Mouse (Mus musculus) layer of hippocampus, adult 9-11 months (tissue): ENCODE measurements at regions not wholly inside any gene's neighbourhood (a gene's known extent, or its start where the extent isn't known, plus 50 kb on each side); places are given as distances from the start of the nearest gene placed in this dataset.
A peak's percentile ranks its signal among the peaks of the same experiment; 100 is the strongest.
"Not testable (repeated sequence)": the region's sequence is repeated elsewhere in the genome, so short reads cannot be mapped to it uniquely, and the experiment has no call there.

Experiments used
- DNase-seq: peaks from one replicate; pipeline ENCODE4 v3.0.0; 2022

DNA sequence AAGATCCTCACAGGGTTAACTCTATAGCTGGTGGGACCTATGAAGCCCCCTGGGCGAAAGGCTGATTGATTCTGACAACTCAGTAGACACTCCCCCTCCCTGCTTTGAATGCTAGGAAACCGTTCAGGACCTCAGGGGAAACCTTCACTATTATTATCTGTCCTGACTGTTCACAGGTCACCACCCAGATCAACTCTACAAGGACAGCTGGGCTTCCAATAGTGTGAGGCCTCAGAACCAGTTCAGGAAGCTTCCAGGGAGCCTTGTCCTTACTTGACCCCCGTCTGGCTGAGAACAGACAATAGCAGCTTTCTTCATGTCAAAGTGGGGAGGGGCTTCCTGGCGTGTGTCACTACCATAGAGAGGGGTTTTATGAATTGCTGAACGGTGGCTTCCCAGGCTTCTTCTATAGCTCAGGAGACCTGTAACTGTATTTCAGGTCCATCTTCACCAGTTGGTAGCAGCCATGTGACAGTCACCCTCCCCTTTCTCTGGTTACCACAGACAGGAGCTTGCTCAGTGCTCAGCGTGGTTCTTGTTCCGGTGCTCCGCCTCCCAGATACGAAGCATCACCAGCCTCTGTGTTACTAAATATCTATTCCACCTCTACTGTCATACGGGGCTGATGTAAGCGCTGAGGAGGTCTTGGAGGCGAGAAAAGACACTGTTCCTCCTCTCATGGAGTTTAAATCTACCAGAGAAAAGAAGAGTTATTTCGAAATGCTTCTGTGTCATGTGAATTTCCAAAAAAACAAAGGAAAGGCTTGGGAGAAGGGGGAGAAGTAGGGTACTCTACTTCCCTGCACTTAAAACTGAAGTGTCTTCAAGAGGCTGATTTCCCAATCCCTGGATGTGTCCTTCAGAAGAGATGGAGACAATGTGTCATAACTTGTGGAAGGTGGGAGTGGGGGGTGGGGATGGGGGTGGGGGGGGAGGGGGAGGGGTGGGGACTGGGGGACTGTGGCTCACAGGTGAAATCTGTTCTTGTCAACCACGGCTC, 96.9 kb downstream of the Vcpkmt start:
- DNase-seq: peak; percentile 34

DNA sequence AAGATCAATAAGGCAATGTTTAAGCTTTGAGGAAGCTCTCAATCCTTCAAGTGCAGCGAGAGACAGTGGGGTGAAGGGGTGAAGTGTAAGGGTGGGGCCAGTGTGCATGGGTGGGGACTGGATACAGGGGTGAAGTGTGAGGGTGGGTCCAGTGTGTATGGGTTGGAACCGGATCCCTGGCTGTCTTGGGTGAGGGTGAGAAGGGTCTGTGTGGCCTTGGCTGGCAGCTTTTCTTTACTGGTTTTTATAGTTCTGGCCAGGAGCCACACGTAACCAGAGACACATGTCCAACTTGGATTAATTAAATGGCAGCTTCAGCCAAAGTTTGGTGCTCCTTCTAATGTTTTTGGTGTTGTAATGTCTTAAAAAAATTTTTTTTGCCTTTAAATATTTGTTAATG, 101.4 kb downstream of the Vcpkmt start:
- DNase-seq: no peak

DNA sequence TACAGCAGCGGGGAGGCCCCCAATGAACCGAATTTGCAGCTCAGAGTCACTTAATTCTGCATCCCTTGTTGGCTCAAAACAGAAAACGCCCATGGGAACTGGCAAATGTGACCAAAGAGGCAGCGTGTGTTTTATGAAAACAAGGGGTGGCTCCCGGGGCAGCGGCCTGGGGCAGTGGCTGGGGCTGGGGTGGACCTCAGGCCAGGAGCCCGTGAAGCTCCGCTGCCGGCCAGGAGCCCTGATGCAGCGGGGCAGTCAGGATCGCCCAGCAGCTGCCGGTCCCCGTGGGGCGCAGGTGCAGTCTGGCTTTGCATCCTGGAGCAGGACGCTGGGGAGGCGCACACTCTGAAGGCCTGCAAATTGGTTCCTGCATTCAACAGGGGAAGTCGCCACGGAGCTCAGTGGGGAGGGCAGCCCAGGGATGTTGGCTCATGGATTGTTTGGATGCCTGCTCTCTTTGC, 104.4 kb upstream of the Gm9887 start:
- DNase-seq: no peak

DNA sequence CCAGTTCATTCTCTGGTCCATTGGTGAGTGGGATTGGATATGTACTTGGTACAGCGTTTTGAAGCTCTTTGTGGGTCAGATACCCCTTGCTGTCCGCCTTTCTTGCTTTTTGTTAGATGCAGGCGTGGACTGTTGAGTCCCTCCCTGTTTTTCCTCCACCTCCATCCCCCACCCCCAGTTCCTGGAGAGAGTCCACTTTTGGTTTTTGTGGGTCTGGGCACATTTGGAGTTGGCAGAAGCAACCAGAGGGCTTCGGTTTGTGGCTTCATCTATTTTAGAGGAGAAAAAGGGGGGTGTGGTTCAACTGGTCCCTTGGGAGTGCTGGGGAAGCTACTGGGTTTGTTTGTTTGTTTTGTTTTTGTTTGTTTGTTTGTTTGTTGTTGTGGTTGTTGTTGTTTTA, 103.9 kb upstream of the Gm9887 start:
- DNase-seq: no peak

DNA sequence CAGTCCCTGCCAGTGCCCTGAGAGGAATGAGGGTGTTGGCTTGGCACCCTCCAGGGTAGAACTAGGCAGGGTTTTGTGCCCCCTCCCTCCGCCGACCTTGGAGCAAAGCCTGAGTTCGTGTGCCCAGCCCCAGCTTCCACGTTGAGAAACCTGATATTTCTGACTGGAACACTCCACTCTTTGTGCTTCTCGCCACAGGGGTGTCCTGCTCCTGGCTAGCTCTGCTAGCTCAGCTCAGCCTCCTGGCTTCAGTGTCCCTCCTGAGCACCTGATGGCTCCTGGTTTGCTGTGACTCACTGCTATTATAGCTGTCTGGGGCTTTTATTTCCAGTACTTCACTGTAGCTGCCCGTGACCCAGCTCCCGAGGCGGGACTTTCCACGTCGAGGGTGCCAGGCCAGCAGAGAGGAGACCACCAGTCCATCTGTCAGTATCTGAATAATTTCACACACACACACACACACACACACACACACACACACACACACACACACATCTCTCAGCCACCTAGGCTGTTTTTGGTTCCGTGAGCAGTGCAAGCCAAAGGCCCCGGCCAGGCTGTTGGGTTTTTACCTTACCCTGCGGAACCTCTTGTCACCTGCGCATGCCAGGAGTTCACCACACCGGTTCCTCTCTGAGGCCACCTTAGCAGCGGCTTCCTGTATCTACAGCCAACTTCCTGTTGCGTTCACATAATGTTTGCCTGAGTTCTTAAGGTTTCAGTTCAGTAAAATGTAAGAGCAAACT, 102.8 kb upstream of the Gm9887 start:
- DNase-seq: no peak

DNA sequence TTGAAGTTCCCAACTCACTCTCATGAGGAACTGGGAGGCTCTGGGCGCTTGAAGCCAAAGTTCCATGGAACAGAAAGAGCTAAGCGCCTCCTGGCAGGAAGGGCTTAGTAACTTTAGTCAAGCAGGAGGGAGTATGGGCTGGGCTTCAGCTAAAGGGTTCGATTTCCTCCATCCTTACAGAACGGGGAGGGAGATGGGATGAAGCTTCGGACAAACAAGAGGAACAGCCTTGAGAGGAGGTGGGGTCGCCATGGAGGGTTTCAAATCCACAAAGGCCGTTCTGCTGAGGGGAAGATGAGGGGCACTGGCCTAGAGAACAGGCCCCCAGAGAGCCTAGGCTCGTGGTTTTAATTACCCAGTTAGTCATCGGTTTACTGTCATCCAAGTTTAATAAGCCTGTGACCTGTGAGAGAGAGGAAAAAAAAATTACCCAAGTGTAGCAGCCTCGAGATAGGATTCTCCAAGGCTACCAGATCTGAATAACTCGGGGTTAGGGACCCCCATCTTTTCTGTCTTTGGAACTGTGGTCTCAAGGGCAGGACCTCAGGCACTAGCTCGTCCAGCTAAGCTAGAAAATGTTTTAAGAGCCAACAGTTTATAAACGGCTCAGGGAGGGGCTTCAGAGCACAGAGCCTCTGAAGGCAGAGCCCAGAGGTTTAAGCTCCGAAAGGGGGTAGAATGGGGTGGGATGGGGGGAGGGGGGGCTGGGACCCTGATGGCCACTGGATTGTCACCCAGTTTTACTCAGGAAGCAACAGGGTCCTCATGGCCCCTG, 102.1 kb upstream of the Gm9887 start:
- no peak for DNase-seq

DNA sequence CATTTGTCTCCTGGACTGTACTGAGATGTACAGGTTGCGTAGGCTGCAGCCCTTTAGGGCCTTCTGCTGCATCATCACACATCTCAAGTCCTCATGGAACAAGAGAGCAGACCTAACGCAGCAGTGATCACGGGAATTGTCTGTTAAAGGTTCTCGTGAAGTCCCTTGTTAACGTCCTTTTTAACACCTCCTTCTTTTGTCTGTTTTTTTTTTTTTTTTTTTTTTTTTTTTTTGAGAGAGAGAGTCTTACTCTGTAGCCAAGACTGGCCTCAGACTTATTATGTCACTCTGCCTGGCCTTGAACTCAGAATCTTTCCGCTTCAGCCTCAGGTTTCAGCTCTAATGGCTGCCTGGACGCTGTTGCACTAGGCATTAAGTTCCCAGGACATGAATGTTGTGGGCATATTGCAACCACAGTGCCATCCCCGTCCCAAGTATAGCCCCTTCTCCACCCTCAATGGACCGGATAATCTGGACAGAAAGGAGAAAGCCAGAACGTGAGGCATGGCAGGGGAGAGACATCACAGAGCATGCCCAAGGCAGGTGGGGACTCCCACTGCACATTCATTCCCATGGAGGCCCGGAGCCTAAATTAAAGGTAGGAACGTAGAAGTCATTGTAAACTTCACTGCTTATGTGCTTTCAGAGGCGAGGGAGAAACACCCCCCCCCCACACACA, 101.3 kb upstream of the Gm9887 start:
- DNase-seq: no peak

DNA sequence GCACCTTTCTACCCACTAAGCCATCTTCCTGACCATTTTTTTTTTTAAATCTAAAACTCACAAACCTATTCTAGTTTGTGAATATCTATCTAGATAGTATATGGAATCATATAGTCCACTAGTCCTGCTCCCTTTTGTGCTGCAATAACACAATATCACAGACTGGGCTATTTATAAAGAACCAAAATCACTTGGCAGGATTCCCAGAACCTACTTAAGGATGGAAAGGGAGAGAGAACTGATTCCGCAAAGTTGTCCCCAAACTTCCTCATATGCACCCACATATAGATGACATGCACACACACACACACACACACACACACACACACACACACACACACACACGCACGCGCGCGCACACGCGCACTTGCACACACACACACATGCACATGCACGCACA, 100.7 kb upstream of the Gm9887 start:
- DNase-seq: no peak

DNA sequence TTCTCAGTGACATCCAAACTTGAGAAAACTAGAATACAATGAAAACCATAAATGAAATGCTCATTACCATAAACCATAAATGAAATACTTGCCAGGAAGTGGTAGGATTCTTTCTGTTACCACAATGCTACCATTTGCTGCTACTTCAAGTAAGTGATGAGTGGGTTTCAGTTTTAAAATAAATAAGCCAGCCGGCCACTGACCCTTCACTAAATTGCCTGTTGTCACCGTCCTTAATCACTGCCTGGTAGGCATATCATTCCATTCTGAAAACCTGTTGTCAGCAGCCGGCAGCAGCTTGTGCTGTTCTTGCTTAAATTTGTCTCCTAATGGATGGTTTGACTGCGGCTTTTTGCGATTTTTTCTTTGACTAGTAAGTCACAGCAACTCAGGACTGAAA, 99.6 kb upstream of the Gm9887 start:
- no peak for DNase-seq

DNA sequence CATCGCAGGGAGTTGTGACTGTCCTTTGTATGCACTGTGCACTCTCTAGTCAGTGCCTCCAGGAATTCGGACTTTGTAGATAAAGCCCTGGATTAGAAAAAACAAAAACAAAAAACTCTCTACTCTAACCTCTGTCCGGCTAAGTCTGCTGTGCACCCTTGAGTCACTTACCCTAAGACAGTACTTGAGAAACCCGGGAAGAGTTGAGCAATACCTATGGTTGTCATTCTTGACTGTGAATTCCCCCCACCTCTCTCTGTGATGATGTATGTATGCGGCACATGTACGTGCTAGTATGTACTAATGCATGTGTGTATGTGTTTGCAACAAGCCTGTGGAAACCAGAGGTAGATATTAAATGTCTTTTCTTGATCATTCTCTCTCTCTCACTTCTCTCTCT, 96.7 kb upstream of the Gm9887 start:
- DNase-seq: no peak

DNA sequence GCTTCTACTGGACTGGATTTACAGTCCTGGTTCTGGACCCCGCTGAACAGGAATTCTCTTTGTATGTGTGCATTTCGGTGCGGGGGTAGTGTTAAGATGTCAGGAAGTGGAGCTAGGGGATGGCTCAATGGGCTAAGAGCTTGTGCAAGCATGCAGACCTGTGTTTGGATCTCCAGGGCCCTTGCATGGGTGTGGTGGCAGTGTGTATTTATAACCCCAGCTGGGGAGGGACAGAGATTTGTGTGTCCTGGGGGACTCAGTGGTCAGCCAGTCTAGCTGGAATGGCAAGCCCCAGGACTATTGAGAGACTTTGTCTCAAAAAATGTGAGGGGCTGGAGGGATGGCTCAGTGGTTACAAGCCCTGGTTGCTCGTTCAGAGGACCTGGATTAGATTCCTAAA, 95.1 kb upstream of the Gm9887 start:
- no peak for DNase-seq

DNA sequence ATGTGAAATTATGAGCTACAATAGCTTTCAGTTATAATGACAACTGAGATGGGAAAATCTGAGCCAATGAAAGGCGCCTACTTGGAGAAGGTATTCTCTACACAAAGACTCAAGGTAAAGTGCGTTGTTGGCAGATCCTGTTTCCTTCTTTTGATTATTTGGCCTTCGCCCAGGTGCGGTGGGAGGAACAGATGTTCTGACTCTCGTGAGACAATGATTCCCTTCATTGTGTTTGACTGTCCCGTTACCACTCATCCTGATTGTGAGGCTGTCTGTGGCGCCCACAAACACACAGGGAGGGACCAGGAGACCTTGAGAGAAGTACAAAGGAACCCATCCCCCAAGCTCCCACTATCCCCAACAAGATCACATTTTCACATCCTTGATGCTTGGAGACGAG, 92.6 kb upstream of the Gm9887 start:
- DNase-seq: no peak

DNA sequence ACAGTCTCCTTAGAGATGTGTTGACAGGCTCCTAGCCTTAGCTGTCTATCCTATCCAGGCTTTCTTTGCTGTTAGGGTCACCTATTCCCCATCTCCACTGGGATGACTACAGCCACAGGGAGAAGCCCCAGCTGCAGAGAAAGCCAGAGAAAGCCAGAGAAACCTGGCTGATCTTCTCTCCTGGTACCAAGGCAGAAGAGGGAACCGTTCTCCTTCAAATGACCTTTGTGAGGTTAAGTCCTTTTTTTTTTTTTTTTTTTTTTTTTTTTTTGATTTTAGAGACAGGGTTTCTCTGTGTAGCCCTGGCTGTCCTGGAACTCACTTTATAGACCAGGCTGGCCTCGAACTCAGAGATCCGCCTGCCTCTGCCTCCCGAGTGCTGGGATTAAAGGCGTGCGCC, 91.1 kb upstream of the Gm9887 start:
- DNase-seq: not testable (repeated sequence)

DNA sequence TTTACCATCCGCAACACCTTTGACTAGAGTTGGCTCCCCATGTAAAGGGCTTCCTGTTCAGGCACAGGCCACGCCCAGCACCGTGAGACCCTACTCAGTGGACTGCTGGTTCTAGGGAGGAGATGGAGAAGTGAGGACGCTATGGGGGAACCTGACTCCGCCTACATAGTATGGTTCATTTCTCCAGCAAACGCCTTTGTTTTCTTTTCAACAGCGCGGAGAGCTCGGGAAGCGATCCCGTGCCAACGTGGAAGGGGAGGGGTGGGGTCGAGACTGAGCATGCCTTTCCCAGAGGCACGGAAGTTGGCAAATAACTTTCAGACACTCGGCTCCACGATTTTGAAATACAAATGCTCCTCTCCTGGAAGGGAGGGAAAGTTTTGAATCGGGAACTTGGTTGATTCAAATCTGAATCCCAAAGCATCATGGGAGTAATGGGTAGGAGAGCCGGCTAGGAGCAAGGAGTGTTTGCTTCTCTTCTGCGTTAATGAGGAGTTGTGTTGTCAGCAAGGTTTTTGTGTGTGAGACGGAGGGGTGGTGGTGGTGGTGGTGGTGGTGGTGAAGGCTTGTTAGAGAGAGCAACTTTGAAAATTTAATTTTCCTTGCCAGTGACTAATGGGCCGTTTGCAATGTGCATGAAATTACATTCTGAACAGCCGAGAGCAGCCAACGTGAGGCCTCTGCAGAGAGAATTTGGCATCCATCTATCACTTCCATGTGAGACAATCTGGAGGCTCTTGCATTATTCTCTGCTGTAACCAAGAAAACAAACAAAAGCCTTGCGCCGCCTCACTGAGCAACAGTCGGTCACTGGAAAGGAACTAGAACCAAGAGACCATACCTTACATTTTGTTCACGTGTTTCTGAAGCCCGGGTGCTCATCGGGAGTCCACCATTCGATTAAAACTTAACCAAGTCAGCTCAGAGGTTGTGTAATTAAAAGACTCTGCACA, 89.9 kb upstream of the Gm9887 start:
- peak; percentile 35 for DNase-seq

DNA sequence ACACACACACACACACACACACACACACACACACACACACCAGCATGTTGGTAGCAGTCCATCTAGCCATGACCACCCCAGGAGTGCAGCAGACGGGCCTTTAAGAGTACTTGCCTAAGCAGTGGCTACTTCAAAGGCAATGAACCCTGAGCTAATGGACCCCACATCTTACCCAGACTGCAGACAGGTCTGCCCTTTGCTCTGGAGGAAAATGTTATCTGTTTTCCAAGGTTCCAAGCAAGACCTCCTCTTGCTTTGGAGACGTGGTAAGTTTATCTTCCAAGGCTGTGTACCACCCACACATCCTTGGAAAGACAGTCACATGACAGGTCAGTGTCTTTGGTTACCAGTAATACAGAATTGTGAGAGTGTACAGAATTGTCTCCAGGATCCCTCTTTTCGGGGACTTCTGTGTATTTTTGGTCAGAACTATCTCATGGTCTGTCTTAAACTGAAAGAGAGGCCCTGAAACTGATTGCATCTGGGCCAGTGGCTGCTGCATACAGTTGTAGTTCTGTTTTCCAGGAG, 88.4 kb upstream of the Gm9887 start:
- DNase-seq: no peak

DNA sequence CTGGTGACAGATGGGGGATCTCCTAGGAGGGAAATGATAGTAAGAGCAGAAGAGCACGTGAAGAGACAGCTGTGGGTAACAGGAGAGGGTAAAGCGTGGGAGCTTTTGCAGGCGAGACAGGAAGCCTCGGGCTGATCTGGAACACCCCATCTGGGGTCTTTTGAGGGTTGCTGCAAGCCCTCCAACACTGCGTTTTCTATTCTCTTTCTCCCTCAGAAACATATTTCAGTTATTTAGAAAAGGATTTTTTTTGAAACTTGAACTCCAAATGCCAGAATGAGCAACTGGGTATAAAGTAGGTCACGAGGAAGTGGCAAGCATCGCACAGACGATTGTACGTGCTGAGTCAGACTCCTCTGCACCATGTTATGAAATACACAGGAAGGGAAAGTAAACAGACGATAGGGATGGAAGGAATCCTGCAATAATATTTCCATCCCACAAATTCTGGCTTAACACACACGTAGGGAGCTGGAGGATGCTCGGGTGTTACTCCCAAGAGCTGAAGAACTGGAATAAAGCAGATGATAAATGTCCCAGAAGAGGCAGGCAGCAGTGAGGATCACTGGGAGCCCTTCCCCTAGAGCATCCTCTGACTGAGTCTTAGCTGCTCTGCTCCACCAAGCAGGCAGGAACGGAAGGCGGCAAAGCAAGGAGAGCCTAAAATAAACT, 86.0 kb upstream of the Gm9887 start:
- peak; percentile 45 for DNase-seq

DNA sequence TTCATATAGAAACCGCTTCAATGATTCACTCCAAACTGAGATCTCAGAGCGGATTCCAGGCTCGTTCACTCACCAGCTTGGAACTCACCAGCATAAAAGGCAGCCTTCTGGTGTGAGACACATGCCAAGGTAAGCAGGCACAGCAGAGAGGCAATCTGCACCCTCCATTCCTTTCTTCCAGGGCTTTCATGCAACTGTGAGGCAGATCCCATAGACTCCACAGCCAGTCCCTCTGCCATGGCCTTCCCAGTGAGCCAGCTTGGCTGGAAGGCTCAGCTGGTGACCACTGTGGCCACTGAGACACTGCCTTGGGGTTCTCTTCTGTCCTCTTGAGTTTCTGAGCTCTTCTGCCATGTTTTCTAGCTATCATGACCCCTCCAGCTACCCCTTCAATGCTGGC, 84.5 kb upstream of the Gm9887 start:
- DNase-seq: peak; percentile 70

DNA sequence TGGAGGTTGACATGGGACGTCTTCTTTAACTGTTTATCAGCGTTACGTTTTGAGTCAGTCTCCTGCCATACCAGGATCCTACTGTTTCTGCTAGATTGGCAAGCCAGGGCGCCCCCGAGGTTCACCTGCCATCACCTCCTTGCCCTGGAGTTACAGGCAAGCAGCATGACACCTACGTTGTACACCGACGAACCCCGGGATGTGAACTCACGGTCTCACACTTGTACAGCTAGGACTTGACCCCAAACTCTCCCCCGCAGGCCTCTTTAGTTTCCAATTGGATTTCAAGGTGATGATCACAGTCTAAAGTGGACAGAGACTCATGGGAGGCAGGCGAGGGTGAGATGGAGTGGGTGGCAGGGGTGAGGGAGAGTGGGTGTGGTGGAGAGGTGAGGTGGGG, 83.9 kb upstream of the Gm9887 start:
- DNase-seq: no peak

DNA sequence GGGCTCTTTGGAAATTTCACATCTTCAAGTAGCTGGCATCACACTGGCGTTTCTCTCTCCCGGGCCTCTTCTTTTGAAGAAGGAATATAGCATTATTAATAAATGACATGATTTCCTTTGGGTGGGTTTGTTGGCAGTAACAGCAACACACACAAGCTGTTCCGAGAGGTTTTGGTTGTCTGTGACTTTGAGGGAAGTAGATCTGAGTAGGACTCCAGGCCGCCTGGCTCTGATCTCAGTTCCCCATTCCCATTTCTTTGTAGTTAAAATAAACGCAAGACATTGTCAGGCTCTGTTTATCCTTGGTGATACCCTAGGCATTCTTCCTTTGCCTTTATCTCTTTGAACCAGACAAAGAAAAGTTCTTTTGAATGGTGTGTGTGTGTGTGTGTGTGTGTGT, 83.3 kb upstream of the Gm9887 start:
- DNase-seq: peak; percentile 45

DNA sequence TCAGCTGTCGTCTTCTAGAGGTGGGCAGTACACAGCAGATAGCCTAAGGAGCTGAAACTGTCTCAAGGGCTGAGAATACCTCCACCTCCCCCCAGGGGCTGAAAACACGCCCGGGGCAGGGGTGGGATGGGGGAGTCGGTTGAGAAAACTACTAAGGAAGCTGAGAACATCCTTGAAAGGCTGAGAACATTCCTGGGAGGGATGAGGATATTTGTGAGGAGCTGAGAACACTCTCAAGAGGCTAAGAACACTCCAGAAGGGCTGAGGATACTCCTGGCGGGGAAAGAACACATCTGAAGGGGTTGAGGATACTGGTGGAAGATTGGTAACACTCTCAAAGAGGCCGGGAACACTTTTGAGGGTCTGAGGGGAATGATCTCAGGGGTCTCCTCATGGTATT, 81.3 kb upstream of the Gm9887 start:
- DNase-seq: no peak

DNA sequence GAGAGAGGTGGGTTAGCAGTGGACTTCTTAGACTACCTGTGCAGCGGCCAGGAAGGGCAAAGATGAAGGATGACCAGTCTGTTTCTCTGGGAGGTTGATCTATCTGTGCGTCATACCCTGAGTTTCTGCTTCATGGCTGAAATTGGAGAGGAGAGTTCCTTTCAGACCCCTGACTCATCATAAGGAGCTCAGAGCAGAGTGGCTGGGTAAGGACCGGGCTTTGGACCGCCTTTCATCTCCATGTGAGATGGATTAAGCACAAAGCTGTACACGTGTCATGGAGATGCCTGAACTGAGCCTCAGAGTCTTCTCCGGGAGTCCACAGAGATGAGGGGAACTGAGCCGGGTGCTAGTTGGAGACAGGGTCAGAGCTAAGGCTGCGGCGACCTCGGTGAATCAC, 80.7 kb upstream of the Gm9887 start:
- no peak for DNase-seq
